Mouse (Mus musculus): ENCODE data around the gene Tmem101. TPM values are rescaled to one million over a fixed set of nuclear protein-coding genes. Genes with fewer than 3 reads are reported as not detected.

Gene Tmem101
- total and polyA plus RNA-seq, 3 experiments = 35.4 to 63.1 (median 38.5) TPM

DNA sequence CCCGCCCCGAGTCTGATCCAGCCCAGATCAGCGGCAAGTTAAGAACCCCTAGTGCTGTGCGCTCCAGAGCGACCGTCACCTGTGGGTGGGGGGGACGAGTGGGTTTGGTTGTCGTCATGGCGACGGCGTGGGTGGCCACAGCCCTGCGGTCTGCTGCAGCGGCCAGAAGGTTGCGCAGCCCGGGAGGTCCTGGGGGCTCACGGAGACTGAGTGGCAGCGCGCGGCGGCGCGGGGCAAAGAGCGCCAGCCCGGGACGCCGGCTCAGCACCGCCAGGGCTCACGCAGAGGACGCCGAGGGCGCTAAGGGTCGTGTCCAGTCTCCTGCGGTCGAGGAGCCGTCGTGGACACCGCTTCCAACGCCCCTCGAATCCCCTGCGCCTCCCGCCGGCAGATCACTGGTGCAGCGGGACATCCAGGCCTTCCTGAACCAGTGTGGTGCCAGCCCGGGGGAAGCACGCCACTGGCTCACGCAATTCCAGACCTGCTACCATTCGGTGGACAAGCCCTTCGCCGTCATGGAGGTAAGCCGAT is 10.7 kb downstream of the Tmem101 start, which contains the start of gene Nags:
Nags (plus strand) TSS at position 43 of the 531 bp plus-strand sequence.
- Histone ChIP-seq H3K27ac (ENCODE audit: insufficient read depth, low read depth) (no peak within 1 kb of the TSS), H3K9me3 (replicated peaks; ENCODE audit: low read length) (peaks cover 6% of the 10 kb centered on the region), H3K27me3 (replicated peaks) (peaks cover 54% of the 10 kb centered on the region), H3K36me3 (replicated peaks in 1 of 2; ENCODE audit: control insufficient read depth in 1 of 2, insufficient read depth in 1 of 2, low read length in 1 of 2) (no peaks in the 10 kb centered on the region), H3K4me3 (replicated peaks in 1 of 3; ENCODE audit: low read depth in 2 of 3, low read length in 2 of 3, poor library complexity in 1 of 3) (no peak within 1 kb of the TSS), H3K9ac (ENCODE audit: insufficient read depth, low read depth) (no peak within 1 kb of the TSS), H3K4me1 (ENCODE audit: control insufficient read depth in 1 of 2, insufficient read depth in 2 of 2) (no peaks in the 10 kb centered on the region), H3K4me2 (ENCODE audit: insufficient read depth, low read depth, poor library complexity, severe bottlenecking) (no peak within 1 kb of the TSS), H3K79me2 (replicated peaks; ENCODE audit: control insufficient read depth, extremely low read depth, insufficient read depth, poor library complexity, severe bottlenecking) (no peaks in the 10 kb centered on the region)
- TF ChIP-seq HCFC1 (IDR thresholded peaks at IDR 0.05; ENCODE audit: low read depth, low read length) (no peak), SIN3A (IDR thresholded peaks at IDR 0.05; ENCODE audit: low read length) (no peak), RAD21 (IDR thresholded peaks at IDR 0.05; ENCODE audit: low read depth, low read length) (no peak), KAT2A (IDR thresholded peaks at IDR 0.05; ENCODE audit: insufficient replicate concordance, low read length) (no peak), CHD2 (IDR thresholded peaks at IDR 0.05; ENCODE audit: low read length) (no peak), ETS1 (conservative IDR thresholded peaks at IDR 0.05; ENCODE audit: low read depth, low read length) (no peak), ZC3H11A (IDR thresholded peaks at IDR 0.05; ENCODE audit: low read depth, low read length) (no peak), UBTF (IDR thresholded peaks at IDR 0.05; ENCODE audit: low read depth, low read length) (no peak), MEF2A (IDR thresholded peaks at IDR 0.05; ENCODE audit: borderline replicate concordance, low read depth, low read length) (no peak), BHLHE40 (IDR thresholded peaks at IDR 0.05; ENCODE audit: low read depth, low read length) (no peak), NRF1 (IDR thresholded peaks at IDR 0.05; ENCODE audit: low read depth, low read length) (no peak), ZMIZ1 (IDR thresholded peaks at IDR 0.05; ENCODE audit: low read depth, low read length) (no peak), ZKSCAN1 (IDR thresholded peaks at IDR 0.05; ENCODE audit: borderline replicate concordance, low read depth, low read length) (no peak), TCF12 (IDR thresholded peaks at IDR 0.05; ENCODE audit: low read depth, low read length) (no peak), ZNF384 (IDR thresholded peaks at IDR 0.05; ENCODE audit: low read depth, low read length) (no peak), MXI1 (IDR thresholded peaks at IDR 0.05; ENCODE audit: low read depth, low read length) (no peak), MAFK (IDR thresholded peaks at IDR 0.05; ENCODE audit: insufficient replicate concordance, low read length) (no peak)
- dilution Hi-C loops (cut with MboI; ENCODE audit: extremely low pct_ligation_motif_present, extremely low pct_unique_long_range_greater_than_20kb, low sequenced_read_pairs) = no loop called here
- in situ Hi-C loops (cut with MboI; ENCODE audit: low pct_ligation_motif_present, low pct_unique_long_range_greater_than_20kb, low sequenced_read_pairs) = no loop called here
- DNase-seq (ENCODE audit: extremely low read depth) = no peak

DNA sequence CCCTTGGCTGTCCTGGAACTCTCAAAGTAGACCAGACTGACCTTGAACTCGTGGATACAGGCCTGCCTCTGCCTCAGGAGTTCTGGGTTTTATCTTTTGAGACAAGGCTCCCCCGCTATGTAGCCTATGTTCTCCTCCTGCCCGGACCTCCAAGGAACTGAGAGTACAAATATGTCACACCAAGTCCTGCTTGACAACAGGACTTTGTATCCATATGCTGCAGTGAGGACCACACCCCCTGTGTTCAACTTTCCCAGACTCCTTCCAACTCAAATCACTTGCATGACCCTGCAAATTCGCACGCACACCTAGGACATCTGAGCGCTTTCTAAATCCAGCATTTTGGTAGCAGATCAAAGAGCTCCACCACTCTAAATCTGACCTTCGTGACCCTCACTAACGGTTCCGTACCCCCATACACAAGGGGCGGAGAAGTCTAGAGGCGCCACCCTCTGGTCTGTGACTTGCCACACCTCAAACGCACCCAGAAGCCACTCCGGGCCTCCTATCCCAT is 11.2 kb downstream of the Tmem101 start:
- no peak for DNase-seq (ENCODE audit: extremely low read depth)
- Histone ChIP-seq H3K4me3 (replicated peaks in 1 of 3; ENCODE audit: low read depth in 2 of 3, low read length in 2 of 3, poor library complexity in 1 of 3) (no peak overlapping the region), H3K27me3 (replicated peaks) (peaks cover 55% of the 10 kb centered on the region), H3K4me2 (ENCODE audit: insufficient read depth, low read depth, poor library complexity, severe bottlenecking) (no peak overlapping the region), H3K36me3 (replicated peaks in 1 of 2; ENCODE audit: control insufficient read depth in 1 of 2, insufficient read depth in 1 of 2, low read length in 1 of 2) (no peaks in the 10 kb centered on the region), H3K9me3 (replicated peaks; ENCODE audit: low read length) (peaks cover 6% of the 10 kb centered on the region), H3K4me1 (ENCODE audit: control insufficient read depth in 1 of 2, insufficient read depth in 2 of 2) (no peaks in the 10 kb centered on the region), H3K9ac (ENCODE audit: insufficient read depth, low read depth) (no peak overlapping the region), H3K79me2 (replicated peaks; ENCODE audit: control insufficient read depth, extremely low read depth, insufficient read depth, poor library complexity, severe bottlenecking) (no peaks in the 10 kb centered on the region), H3K27ac (ENCODE audit: insufficient read depth, low read depth) (no peak overlapping the region)
- in situ Hi-C loops (cut with MboI; ENCODE audit: low pct_ligation_motif_present, low pct_unique_long_range_greater_than_20kb, low sequenced_read_pairs) = no loop called here
- no peak for TF ChIP-seq BHLHE40 (IDR thresholded peaks at IDR 0.05; ENCODE audit: low read depth, low read length)
- TF ChIP-seq POLR2AphosphoS2 (IDR thresholded peaks at IDR 0.05; ENCODE audit: low read depth, low read length) = no peak
- TF ChIP-seq ZKSCAN1 (IDR thresholded peaks at IDR 0.05; ENCODE audit: borderline replicate concordance, low read depth, low read length) = no peak
- TF ChIP-seq POLR2A (IDR thresholded peaks at IDR 0.05; ENCODE audit: low read depth, low read length) = no peak
- no peak for TF ChIP-seq JUN (IDR thresholded peaks at IDR 0.05; ENCODE audit: insufficient read depth, low read depth, low read length)
- no peak for TF ChIP-seq ZNF384 (IDR thresholded peaks at IDR 0.05; ENCODE audit: low read depth, low read length)
- TF ChIP-seq GABPA (IDR thresholded peaks at IDR 0.05; ENCODE audit: insufficient replicate concordance, low read depth, low read length) = no peak
- no peak for TF ChIP-seq TCF12 (IDR thresholded peaks at IDR 0.05; ENCODE audit: low read depth, low read length)
- no peak for TF ChIP-seq USF2 (conservative IDR thresholded peaks at IDR 0.05; ENCODE audit: low read depth, low read length)
- no peak for TF ChIP-seq MAZ (IDR thresholded peaks at IDR 0.05; ENCODE audit: low read depth, low read length)
- dilution Hi-C loops (cut with MboI; ENCODE audit: extremely low pct_ligation_motif_present, extremely low pct_unique_long_range_greater_than_20kb, low sequenced_read_pairs) = no loop called here
